Mouse (Mus musculus): Measurements from ENCODE around the gene Far1.

Gene Far1

DNA sequence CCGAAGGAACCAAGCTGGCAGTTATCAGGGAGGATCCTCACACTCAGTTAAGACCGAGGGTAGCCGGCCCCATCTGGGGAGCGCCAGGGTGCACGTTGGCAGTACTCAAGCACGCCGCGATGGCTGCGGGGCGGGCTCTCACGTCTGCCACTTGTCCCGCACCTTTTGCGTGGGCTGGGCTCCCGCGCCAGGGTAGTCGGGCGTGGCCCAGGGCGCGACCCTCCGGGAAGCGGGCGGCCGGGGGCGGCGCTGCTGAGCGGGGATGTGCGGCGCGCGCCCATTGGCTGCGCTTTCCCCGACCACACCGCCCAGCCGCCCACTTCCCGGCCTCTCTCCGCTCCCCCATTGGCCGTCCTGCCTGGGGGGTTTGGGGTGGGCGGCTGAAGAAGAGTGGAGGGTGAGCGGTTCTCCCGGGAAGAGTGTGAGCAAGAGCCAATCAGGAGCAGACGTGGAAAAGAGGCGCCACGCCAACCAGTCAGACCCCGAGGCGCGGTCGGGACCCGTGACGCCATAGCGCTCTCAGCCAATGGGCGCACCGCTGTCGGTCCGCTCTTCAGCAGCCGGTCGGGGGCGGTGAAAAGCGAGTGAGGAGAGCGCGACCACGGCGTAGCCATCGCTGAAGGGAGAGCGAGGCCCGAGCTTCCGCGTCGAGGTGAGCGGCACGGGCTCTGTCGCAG lies at the start of gene Far1:
TSS of gene Far1 (plus strand) at position 549 of the 677 bp plus-strand sequence.
- peak; percentile 99 for DNase-seq (ENCODE audit: low spot score in 2 of 2)

DNA sequence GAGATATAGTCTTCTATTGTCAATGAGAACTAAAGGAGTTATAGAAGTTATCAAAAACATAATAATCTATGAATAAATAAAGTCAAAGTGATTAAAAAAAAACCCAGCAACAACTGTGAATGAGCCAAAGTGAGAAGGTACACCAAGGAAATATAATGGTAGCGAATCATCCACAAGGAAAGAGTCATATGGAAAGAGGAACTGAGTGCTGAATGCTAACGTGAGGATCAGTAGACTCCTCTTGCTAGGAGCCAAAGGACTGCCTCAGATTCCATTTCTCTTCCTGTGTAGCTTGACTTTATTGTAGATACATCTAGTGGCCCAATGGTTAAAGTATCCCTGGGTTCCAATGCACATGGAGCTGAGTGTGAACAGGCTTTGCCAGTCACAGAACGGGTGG lies 45.3 kb upstream of the Far1 start:
- DNase-seq (ENCODE audit: low spot score in 2 of 2) = no peak

DNA sequence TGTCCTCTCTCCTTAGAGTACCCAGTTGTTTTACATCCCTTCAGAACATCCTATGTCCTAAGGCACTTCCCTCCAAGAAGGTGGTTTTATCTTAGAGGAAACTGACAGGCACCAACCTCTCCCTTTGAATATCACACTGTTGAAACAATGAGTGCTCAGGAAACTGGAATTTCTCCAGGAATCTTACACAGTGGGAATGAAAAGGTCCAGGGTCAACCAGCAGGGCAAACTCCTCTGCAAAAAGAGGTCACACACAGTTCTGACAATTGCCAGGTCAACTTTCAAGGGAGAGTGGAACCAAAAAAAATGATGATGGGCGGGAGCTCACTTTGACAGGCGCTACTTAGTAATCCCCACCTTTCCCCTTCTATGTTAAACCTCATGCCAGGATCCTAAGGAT lies 43.0 kb upstream of the Far1 start:
- DNase-seq (ENCODE audit: low spot score in 2 of 2) = no peak

DNA sequence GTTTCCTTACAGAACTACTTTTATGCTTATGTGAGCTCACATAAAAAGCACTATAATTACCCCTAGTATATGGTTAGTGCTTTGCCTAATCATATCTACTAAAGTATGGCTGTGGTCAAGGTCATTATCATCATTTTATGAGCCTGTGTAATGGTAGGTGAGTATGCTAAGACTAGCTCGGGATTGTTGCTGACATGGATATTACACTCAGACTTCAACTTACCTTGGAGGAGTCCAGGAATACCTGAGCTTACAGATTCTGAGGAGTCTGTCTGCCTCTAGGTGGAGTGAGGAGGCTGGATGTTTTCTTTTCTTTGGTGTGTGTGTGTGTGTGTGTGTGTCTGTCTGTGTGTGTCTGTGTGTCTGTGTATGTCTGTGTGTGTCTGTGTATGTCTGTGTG lies 42.0 kb upstream of the Far1 start:
- no peak for DNase-seq (ENCODE audit: low spot score in 2 of 2)

DNA sequence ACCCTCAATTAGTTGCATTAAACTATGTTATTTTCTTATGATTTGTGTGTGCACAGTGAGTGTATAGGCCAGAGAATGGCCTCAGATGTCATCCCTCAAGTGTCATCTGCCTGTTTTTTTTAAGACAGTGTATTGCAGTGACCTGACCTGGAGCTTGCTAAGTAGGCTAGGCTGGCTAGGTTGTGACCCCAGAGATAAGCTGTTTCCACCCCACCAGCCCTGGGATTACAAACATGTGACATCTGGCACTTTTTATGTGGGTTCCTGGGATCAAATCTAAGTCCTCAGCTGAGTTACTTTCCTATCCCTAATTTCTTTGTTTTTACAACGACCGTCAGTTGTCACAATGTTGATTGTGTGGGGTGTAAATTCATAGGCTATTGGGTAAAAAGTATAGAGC lies 17.8 kb upstream of the Far1 start:
- no peak for DNase-seq (ENCODE audit: low spot score in 2 of 2)

DNA sequence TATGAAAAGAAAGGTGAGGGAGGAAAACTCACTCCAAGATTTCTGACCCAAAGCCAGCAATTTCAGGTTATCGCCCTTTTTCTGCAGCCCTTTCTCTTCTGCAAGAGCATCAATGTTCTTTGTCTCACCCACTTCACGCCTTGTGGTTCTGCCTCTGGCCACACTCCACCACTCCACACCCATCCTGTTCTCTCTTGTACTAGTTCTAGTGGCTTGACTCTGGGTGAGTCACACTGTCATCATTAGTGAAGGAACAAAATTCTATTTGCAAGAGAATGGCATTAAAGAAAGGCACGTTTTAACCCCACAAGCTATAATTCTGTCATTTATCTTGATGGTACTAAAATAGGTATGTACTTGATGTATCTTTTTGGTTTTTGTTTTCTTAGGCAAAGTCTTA lies 15.2 kb upstream of the Far1 start:
- no peak for DNase-seq (ENCODE audit: low spot score in 2 of 2)

DNA sequence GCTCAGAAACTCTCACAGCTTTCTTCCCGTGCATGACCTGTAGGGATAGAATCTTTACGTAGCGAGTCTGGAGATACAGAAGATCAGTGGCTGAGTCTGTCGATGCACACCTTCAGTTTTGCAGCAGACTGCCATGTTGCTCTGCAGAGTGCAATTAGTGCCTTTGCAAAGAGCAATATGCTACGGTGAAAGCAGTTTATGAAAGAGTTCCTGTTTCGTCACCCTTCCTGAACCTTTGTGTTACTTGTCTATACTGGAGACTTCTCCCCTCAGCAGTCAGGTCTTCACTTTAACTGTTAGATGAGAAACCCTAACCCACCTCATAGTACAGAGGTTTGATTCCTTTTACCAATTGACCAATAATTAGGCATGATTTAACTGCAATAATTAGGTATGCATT lies 13.8 kb upstream of the Far1 start:
- DNase-seq (ENCODE audit: low spot score in 2 of 2) = no peak

DNA sequence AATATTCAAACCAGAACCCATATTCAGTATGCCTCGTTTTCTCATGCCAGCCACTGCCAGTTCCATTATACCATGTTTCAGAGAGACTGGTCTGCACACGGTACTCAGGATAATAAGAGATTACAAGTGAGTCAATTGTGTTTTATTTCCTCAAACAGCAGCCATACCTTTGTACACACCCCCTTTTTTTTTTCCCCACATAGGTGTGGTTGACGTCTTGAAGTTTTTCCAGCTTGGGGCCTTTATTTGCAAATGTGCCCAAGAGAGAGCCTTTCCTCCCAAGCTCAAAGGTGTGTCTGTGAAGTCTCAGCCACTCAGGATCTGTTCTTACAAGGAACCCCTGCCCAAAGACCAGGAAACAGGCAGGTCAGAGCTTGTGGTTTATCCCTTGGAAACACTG lies 11.2 kb upstream of the Far1 start:
- no peak for DNase-seq (ENCODE audit: low spot score in 2 of 2)

DNA sequence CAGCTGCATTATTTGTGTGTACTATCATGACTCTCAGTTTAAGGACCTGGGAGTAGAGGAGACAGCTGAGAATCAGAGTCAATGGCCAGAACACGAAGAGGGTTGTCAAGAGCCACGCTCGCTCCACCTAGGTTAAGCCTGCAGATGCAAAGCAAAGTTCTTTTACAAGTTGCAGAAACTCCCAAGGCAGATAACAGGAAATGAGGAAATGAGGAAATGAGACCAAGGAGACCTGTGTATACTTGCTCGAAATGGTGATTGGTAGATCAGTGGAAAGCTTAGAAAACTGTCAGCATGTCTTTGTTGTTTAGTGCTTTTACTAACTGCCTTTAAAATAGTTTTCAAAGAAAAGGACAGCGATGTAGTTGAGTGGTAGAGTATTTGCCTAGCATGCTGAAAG lies 8.6 kb upstream of the Far1 start:
- DNase-seq (ENCODE audit: low spot score in 2 of 2) = no peak

DNA sequence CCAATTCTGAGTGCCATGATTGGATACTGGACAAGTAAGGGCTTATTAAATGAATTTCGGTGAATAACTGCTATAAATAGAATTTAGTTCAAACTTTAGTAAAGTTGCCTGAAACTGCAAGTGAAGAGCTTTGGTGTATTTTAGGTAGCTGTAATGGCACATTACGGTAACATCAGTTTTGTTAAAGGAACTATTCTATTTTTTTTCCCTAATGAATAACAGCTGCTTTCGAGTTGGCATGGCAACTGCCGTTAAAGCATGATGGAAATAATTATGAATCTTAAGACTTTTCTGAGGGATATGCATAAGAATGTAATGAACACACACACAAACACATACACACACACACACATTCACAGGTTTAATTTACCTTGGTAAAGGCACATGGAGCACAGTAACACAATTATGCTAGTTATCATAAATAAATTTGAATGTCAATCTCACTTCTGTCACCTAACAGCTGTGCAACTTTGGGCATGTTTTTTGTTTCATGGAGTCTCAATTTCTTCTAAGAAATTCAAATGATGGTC lies 8.1 kb upstream of the Far1 start:
- no peak for DNase-seq (ENCODE audit: low spot score in 2 of 2)

DNA sequence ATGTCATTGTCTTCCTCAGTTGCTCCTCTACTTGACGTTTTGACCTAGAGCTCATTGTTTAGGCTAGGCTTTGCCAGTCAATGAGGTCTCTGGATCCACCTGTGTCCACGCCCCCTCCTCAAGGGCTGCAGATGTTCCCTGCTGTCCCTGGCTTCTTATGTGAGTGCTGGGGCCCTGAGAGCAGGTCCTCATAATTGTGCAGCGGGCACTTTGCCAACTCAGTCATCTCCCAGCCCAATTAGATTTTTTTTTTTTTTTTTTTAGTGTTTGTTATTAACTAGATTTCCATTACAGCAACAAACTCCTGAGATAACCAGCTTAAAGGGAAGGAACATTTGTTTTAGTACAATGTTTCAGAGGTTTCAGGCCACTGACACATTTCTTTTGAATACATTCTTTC lies 5.8 kb upstream of the Far1 start:
- no peak for DNase-seq (ENCODE audit: low spot score in 2 of 2)

DNA sequence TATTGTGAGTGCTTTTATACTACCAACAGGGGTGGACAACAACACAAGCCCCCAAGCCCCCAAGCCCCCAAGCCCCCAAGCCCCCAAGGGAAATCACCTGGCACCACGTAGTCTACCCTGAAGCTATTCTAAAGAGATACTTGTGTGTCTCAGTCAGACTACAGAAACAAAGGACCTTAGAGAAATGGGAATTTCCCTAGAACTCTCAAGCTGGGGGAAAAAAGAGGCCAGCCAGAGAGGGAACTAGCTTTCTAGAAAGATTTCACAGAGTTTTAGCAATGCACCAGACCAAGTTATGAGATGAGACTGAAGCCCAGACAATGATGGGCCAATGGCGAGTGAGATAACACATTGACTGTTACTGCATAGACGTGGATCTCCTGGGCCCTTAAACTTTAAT lies 2.2 kb upstream of the Far1 start:
- no peak for DNase-seq (ENCODE audit: low spot score in 2 of 2)

DNA sequence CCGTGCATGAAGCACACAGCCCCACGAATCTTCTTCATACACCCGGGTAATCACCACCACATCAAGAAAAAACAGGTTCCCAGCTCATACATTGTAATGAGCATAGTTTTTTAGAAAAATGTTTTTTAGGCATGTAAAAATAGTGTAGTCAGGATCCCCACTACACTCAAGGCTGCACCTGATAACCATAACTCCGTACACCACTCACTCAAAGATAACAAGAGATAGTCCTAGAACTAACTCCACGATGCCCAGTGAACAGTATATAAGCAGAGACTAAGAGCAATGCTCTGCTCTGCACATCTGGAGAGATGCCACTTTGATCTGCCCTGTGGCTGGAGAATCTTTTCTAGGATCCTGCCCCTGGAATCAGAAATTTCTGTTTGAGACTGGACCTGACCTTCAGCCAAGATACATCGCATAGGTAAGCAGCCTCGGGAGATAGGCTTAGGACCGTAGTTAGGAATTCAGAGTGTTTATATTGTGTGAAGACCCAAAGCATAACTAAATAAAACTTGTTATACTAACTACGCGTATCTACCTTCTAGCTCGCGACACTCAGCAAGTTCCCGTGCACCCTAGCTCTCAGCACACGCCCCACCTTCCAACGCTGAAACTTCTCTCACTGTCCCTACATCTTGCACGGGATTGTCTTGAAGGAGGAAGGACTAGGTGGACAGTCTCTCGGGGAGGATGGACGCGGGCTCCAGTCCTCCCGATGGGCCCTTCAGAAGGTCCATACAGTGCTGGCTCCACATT lies 928 bp upstream of the Far1 start:
- DNase-seq (ENCODE audit: low spot score in 2 of 2) = no peak

DNA sequence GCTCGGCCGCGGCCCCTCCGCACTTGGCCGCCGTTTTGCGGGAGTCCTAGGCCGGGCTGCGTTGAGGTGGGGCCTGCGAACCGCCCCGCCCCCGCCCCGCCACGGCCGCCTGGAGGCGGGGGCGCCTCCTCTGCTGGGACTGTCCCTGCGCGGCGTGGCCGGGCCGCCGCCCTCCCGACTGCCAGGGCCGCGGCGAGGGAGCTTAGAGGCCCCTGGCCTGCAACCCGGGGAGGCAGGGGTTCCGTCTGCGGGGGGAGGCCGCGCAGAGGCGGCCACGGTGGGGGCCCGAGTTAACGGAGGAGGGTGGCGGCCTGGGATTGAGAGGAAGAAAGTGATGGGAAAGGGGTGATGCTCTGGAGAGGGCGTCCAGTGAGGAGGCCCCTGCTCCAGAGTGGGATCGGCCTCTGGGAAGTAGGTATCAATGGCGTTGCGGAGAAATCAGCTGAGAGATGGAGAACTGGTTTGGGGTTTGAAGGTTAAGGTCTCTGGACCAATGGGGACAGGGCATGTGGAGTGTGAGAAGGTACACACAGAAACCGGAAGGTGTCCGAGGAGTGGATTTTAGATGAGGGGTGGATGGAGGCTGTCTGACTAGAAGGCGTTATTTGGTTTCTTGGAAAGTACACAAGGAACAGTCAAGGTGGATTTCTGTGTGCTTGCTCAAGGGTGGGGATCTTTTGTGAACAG lies 472 bp downstream of the Far1 start:
- peak in 1 of 2 experiments; percentile 25 for DNase-seq (ENCODE audit: low spot score in 2 of 2)

DNA sequence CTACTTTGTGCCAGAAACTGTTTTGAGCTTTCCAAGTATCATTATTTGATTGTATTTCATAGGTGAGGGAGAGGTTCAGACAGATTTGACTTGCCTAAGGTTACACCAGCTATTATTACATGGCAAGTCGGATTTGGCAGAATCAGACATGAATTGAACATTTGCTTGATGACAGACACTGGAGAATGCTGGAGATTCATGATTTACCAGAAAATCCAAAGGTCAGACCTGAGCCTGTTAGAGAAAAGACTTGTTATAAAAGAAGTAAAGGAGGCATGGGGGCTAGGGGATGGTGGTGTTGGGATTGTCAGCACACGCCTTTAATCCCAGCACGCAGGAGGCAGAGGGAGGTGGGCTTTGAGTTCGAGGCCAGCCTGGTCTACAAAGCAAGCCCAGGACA lies 2.2 kb downstream of the Far1 start:
- no peak for DNase-seq (ENCODE audit: low spot score in 2 of 2)

DNA sequence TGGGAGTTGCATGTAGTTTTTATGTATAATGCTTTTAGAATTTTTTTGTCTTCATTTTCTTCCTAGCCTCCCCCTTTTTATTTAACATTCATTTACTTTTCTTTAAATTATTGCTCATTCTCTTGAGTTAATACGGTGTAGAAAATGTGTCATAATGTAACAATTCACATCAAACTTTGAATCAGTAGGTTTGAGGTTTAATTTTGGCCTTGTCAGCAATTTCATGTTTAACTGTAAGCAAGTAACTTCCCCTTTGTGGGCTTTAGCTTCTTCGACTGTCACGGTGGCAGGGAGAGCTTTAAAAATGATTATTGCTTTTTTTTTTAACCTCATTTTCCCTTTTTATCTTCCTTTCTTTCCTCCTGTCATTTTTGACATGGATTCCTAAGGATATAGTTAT lies 4.8 kb downstream of the Far1 start:
- DNase-seq (ENCODE audit: low spot score in 2 of 2) = no peak

DNA sequence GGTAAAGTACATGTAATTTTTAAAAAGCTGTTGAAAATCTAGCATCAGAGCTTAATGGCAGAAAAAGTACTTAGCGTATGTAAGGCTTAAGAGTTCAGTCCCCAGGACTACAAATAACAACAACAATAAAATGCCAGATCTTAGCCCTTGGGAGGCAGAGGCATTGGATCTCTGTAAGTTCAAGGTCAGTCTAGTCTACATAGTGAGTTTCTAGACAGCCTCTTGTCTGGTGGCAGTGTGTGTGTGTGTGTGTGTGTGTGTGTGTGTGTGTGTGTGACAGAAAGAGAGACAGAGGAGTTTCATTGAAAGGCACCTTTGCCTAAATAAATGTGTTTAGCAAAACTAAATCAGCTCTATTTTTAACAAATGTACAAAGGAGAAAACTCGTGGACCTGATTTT lies 5.3 kb downstream of the Far1 start:
- DNase-seq (ENCODE audit: low spot score in 2 of 2) = no peak

DNA sequence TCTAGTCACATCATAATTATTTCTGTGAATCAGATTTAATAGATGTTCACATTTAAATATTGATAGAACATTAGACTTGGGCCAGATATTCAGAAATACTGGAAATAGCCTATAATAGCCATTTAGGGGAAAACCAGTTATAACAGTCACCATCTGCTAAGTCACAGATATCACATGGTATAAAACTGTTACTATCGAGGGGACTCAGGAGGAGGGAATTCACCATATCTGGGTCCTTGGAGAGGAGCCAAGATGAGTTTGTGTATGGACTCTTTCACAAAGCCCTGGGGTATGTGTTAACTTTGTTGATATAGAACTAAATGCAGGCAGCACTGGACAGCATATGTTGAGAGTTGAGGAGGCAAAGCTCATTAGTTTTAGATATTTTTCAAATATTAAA lies 29.5 kb downstream of the Far1 start:
- DNase-seq (ENCODE audit: low spot score in 2 of 2) = no peak

DNA sequence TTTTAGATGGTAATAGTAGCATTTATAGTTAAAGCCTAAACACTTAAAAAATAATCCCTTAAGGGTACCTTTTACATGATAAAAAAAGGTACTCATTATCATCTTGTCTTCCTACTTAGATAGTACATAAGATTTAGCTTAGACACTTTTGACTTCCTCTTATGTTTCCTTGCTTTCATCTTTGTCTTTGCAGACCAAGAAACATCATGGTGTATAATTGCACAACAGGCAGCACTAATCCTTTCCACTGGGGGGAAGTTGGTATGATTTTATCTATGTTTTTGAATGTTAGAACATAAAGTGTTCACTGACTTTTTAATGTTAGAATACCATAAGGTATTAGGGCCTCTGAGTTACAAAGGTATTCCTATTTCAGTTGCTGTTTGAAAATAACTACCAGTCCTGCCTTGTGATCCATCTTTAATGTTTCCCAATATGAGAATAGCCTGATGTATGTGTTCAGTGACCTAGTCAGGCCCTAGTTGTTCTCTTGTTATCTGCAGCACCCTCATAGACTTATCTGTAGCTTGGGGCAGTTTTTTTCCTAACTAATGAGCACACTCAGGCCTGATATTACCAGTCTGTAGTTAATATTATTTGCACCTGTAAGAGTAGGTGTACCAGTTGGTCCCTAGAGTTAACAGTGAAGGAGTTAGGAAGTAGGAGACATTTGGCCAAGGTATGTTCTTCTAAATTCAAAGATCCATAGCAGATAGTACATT lies 38.3 kb downstream of the Far1 start:
- DNase-seq (ENCODE audit: low spot score in 2 of 2) = no peak

DNA sequence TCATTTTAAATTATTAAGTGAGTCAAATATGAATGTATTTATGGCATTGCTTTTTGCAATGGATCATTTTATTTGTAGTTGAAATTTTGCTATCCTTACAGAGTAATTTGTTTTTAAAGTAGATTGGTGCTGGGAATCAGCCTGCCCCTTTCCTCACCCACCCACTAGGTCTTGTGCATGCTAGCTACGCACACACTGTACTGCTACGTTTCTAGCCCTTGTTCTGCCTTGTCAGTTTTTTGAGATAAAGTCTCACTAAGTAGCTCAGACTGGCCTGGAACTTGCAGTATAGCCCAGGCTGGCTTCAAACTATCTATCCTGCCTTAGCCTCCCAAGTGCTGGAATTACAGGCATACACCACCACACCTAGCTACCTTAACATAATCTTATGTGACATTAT lies 38.9 kb downstream of the Far1 start:
- DNase-seq (ENCODE audit: low spot score in 2 of 2) = no peak

DNA sequence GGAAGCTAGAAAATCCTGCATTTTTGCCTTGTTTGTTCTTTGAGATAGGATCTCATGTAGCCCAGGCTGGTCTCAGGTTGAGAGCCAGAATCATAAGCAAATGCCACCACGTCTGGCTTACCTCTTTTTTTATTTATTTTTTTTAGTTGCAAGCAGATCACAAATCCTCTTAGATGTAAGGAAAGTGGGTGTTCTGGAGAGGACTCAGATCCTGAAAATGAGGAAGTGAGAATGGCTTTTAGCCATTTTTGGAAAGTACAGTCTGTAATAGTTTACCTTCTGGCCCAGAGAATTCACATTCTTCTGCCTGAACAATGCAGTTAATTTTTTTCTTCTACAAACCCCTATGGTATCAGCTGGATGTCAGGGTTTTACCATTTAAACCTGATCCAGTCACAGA lies 42.5 kb downstream of the Far1 start:
- no peak for DNase-seq (ENCODE audit: low spot score in 2 of 2)

DNA sequence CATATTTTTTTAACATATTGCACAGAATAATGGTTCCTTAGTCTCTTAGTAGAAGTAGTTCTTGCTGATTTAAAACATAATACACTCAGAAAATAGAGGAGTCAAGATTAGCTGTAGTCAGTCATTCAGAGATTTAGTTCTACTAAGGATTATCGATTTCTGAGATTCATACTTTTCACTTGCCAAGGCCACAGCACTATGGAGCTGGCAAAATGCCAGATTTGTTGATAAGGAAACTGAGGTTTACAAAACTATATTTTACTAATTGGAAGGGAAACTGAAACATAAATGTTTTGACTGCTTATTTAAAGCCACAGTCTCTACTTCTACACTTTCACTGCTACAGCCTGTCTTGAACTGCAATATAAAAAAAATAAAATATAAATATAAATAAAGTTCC lies 53.3 kb downstream of the Far1 start:
- no peak for DNase-seq (ENCODE audit: low spot score in 2 of 2)
